Mouse (Mus musculus): ENCODE measurements around the gene Pcdh15. TPM values are rescaled to one million over a fixed set of nuclear protein-coding genes. Genes with fewer than 3 reads are reported as not detected.

Pcdh15 gene
- total and polyA plus RNA-seq, 3 experiments = not detected

DNA sequence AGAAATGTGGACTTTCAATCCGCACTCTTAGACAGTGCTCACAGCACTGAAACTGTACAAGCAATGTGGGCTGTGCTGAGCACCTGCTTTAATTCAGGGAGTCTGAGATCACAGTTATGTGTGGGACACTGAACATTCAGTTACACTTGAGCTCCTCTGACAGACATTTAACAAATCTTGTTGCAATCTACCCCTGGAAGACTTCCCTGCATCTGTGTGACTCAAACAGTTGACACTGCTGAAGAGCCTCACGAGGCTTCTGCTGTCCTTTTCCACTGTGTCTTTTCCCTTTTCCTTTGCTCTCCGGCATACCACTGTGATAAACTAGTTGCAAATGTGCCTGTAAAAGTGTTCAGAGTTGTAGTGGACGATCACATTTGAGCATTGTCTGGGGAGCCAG is 793.1 kb downstream of the Pcdh15 start:
- no peak for DNase-seq (ENCODE audit: low read depth, low spot score)
- no peak overlapping the region for H3K9ac ChIP-seq (ENCODE audit: control insufficient read depth, low read depth, low read length, poor library complexity, severe bottlenecking)
- no peaks in the 10 kb centered on the region for H3K4me1 ChIP-seq (ENCODE audit: control insufficient read depth in 1 of 2, insufficient read depth in 2 of 2, low read length in 2 of 2)
- no peaks in the 10 kb centered on the region for H3K79me2 ChIP-seq (ENCODE audit: control insufficient read depth, insufficient read depth, low read length, poor library complexity)
- no peaks in the 10 kb centered on the region for H3K36me3 ChIP-seq (ENCODE audit: control insufficient read depth in 1 of 2, insufficient read depth in 2 of 2, low read length in 2 of 2)
- TF ChIP-seq ELF1 (IDR thresholded peaks at IDR 0.05; ENCODE audit: low read depth, low read length) (no peak), BHLHE40 (IDR thresholded peaks at IDR 0.05; ENCODE audit: borderline replicate concordance, low read depth, low read length) (no peak)
- H3K27me3 ChIP-seq (ENCODE audit: control insufficient read depth in 1 of 2, insufficient read depth in 2 of 2, low read length in 2 of 2) = no peaks in the 10 kb centered on the region
- no peaks in the 10 kb centered on the region for H3K9me3 ChIP-seq (replicated peaks; ENCODE audit: insufficient read depth, low read length)
- no peak overlapping the region for H3K27ac ChIP-seq (ENCODE audit: control insufficient read depth, low read depth, low read length)
- no peak overlapping the region for H3K4me3 ChIP-seq (ENCODE audit: control insufficient read depth in 1 of 2, insufficient read depth in 1 of 2, low read depth in 2 of 2, low read length in 2 of 2)

DNA sequence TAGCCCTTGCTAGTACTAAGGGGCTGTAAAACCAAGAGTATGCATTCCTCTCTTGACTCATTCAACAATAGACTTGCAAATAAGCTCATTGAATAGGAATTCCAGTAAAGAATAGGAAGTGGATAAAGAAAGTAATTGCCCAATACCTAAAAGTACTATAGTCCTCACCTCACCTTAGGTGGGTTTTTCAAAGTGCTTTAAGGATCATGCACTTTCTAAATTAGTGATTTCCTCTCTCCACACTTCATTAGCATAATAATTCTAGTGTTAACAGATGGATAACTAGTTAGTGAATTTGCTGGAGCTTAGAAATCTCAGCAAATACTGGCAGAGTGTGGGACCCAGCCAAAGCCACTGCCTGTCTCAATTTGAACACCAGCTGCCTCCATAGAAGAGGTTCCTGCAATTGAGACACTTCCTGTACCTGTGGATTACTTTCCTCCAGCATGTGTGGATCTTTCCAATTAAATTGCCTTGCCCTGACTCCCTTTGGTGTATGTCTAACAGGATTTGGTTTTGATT is 797.0 kb downstream of the Pcdh15 start:
- no peak for DNase-seq (ENCODE audit: low read depth, low spot score)
- H3K27ac ChIP-seq (ENCODE audit: control insufficient read depth, low read depth, low read length) = no peak overlapping the region

GRCm38 (mm10) chr10:73899165-73899564 is 800.0 kb downstream of the Pcdh15 start:
- H3K4me1 ChIP-seq (ENCODE audit: control insufficient read depth in 1 of 2, insufficient read depth in 2 of 2, low read length in 2 of 2) = no peaks in the 10 kb centered on the region
- H3K9ac ChIP-seq (ENCODE audit: control insufficient read depth, low read depth, low read length, poor library complexity, severe bottlenecking) = no peak overlapping the region
- H3K36me3 ChIP-seq (ENCODE audit: control insufficient read depth in 1 of 2, insufficient read depth in 2 of 2, low read length in 2 of 2) = no peaks in the 10 kb centered on the region
- no peak overlapping the region for H3K27ac ChIP-seq (ENCODE audit: control insufficient read depth, low read depth, low read length)
- DNase-seq (ENCODE audit: low read depth, low spot score) = no peak
- H3K4me3 ChIP-seq (ENCODE audit: control insufficient read depth in 1 of 2, insufficient read depth in 1 of 2, low read depth in 2 of 2, low read length in 2 of 2) = no peak overlapping the region
- no peak for TF ChIP-seq TBP (IDR thresholded peaks at IDR 0.05; ENCODE audit: low read depth, low read length)
- TF ChIP-seq CHD1 (IDR thresholded peaks at IDR 0.05; ENCODE audit: low read depth, low read length) = no peak
- TF ChIP-seq TCF12 (IDR thresholded peaks at IDR 0.05; ENCODE audit: low read depth, low read length) = no peak
- TF ChIP-seq POLR2AphosphoS2 (IDR thresholded peaks at IDR 0.05; ENCODE audit: low read length) = no peak
- TF ChIP-seq SMC3 (IDR thresholded peaks at IDR 0.05; ENCODE audit: low read depth, low read length) = no peak
- TF ChIP-seq ELF1 (IDR thresholded peaks at IDR 0.05; ENCODE audit: low read depth, low read length) = no peak
- no peak for TF ChIP-seq MAFK (IDR thresholded peaks at IDR 0.05; ENCODE audit: borderline replicate concordance, low read depth, low read length)
- TF ChIP-seq MAZ (IDR thresholded peaks at IDR 0.05; ENCODE audit: low read depth, low read length) = no peak
- no peak for TF ChIP-seq MXI1 (IDR thresholded peaks at IDR 0.05; ENCODE audit: low read depth, low read length)
- TF ChIP-seq KAT2A (conservative IDR thresholded peaks at IDR 0.05; ENCODE audit: low read depth, low read length) = no peak
- TF ChIP-seq POLR2A (IDR thresholded peaks at IDR 0.05; ENCODE audit: control insufficient read depth in 1 of 2, insufficient read depth in 1 of 2, low read depth in 1 of 2, low read length in 2 of 2, poor library complexity in 1 of 2) = no peak
- no peak for TF ChIP-seq TAL1 (IDR thresholded peaks at IDR 0.05; ENCODE audit: low read length)
- no peaks in the 10 kb centered on the region for H3K9me3 ChIP-seq (replicated peaks; ENCODE audit: insufficient read depth, low read length)
- no peaks in the 10 kb centered on the region for H3K27me3 ChIP-seq (ENCODE audit: control insufficient read depth in 1 of 2, insufficient read depth in 2 of 2, low read length in 2 of 2)
- H3K79me2 ChIP-seq (ENCODE audit: control insufficient read depth, insufficient read depth, low read length, poor library complexity) = no peaks in the 10 kb centered on the region

More for the DNA sequence above, 797.0 kb downstream of the Pcdh15 start:
- Histone ChIP-seq H3K27me3 (ENCODE audit: control insufficient read depth in 1 of 2, insufficient read depth in 2 of 2, low read length in 2 of 2) (no peaks in the 10 kb centered on the region), H3K9ac (ENCODE audit: control insufficient read depth, low read depth, low read length, poor library complexity, severe bottlenecking) (no peak overlapping the region), H3K4me3 (ENCODE audit: control insufficient read depth in 1 of 2, insufficient read depth in 1 of 2, low read depth in 2 of 2, low read length in 2 of 2) (no peak overlapping the region), H3K79me2 (ENCODE audit: control insufficient read depth, insufficient read depth, low read length, poor library complexity) (no peaks in the 10 kb centered on the region), H3K36me3 (ENCODE audit: control insufficient read depth in 1 of 2, insufficient read depth in 2 of 2, low read length in 2 of 2) (no peaks in the 10 kb centered on the region), H3K4me1 (ENCODE audit: control insufficient read depth in 1 of 2, insufficient read depth in 2 of 2, low read length in 2 of 2) (no peaks in the 10 kb centered on the region), H3K9me3 (replicated peaks; ENCODE audit: insufficient read depth, low read length) (no peaks in the 10 kb centered on the region)
- TF ChIP-seq EP300 (IDR thresholded peaks at IDR 0.05; ENCODE audit: low read depth in 1 of 2, low read length in 2 of 2) (no peak), SMC3 (IDR thresholded peaks at IDR 0.05; ENCODE audit: low read depth, low read length) (no peak)

Data from MEL (cell line).